Mouse (Mus musculus) cortical plate, adult 2 months (tissue): ENCODE measurements around the gene Slf2.

Source experiments
- CTCF ChIP-seq: fragments of 200-500 bp; IDR thresholded peaks from 2 replicates; pipeline ENCODE4 v1.5.1; 2011; ENCODE audit warnings: mild to moderate bottlenecking, control low read depth, low read length; ENCODE audit not compliant: insufficient read depth; ENCODE audit errors: extremely low read depth
- POLR2A ChIP-seq: fragments of 200-500 bp; IDR thresholded peaks from 2 replicates; pipeline ENCODE4 v1.6.1; 2011; ENCODE audit warnings: mild to moderate bottlenecking, low read length, control low read depth; ENCODE audit not compliant: insufficient read depth; ENCODE audit errors: extremely low read depth

DNA sequence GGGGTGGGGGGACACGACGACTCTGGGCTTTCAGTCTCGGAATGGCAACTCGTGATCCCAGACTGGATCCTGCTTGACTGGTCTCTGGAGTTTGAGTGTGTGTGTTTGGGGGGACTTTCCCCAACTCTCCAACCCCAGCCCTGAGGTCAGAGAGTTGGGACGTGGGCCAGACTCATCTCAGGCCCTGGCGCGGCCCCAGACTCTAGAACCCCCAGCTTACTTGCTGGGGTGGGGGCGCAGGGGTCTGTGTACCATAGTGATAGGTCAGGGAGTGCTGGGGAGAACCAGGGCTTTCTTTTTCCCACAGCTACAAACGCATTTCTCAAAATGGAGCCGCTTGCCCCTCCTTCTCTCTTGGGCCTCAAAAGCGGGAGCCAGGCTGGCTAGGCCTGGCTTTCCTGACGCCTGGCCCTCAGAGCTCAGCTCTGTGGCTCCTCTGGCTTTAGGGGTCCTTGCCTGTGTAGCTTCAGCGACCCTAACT, 87.4 kb downstream of the Slf2 start:
- TF ChIP-seq POLR2A (no peak), CTCF (no peak)
